Mouse (Mus musculus) C2C12 (cell line): Measurements from ENCODE around the gene Cobl. TPM values are rescaled to one million over a fixed set of nuclear protein-coding genes. Genes with fewer than 3 reads are reported as not detected.

Source experiments
- H3K27me3 ChIP-seq: one replicate; pipeline ENCODE4 v1.6.1; 2011; ENCODE audit not compliant: control insufficient read depth, insufficient read depth, insufficient read length
- H3K36me3 ChIP-seq: one replicate; pipeline ENCODE4 v1.6.1; 2011; ENCODE audit not compliant: control insufficient read depth, insufficient read depth
- H3K4me3 ChIP-seq: one replicate; pipeline ENCODE4 v1.5.1; 2011; ENCODE audit warnings: mild to moderate bottlenecking, control low read depth; ENCODE audit not compliant: poor library complexity, insufficient read depth, severe bottlenecking
- H3K79me2 ChIP-seq: one replicate; pipeline ENCODE4 v1.6.1; 2011; ENCODE audit not compliant: control insufficient read depth, insufficient read depth
- H3K79me3 ChIP-seq: one replicate; pipeline ENCODE4 v1.6.1; 2011; ENCODE audit warnings: low read depth, control low read depth
- H3ac ChIP-seq: one replicate; pipeline ENCODE3; 2011; ENCODE audit warnings: low read depth; ENCODE audit not compliant: control insufficient read depth, insufficient read length
- CEBPB ChIP-seq: IDR thresholded peaks from one replicate; pipeline ENCODE4 v1.6.1; 2011; ENCODE audit warnings: low read depth, mild to moderate bottlenecking, control low read depth, moderate library complexity
- CTCF ChIP-seq: IDR thresholded peaks from one replicate; pipeline ENCODE4 v1.5.1; 2011; ENCODE audit not compliant: control insufficient read depth, insufficient read depth, insufficient read length
- FOSL1 ChIP-seq: IDR thresholded peaks from one replicate; pipeline ENCODE4 v1.8.0; 2011; ENCODE audit warnings: mild to moderate bottlenecking, low read length; ENCODE audit not compliant: poor library complexity, insufficient read depth, severe bottlenecking
- MAX ChIP-seq: IDR thresholded peaks from one replicate; pipeline ENCODE4 v1.6.1; 2011; ENCODE audit warnings: mild to moderate bottlenecking, control low read depth
- MYOD1 ChIP-seq: IDR thresholded peaks from one replicate; pipeline ENCODE4 v1.6.1; 2011; ENCODE audit warnings: low read depth; ENCODE audit not compliant: control insufficient read depth, insufficient read length
- MYOG ChIP-seq: IDR thresholded peaks from one replicate; pipeline ENCODE4 v1.6.1; 2011; ENCODE audit not compliant: control insufficient read depth, insufficient read length; ENCODE audit errors: extremely low read depth
- USF1 ChIP-seq: IDR thresholded peaks from one replicate; pipeline ENCODE4 v1.6.1; 2011; ENCODE audit warnings: low read depth, mild to moderate bottlenecking, control low read depth, moderate library complexity
- polyA plus RNA-seq: library from polyadenylated mRNA; unstranded; fragments of >200 nt; fragmentation: generic; extraction: Trizol; gene quantifications from one replicate; pipeline ENCODE4 v1.2.1, GENCODE M21; 2012; ENCODE audit warnings: missing spikeins

The Cobl gene
- polyA plus RNA-seq, 1 experiment = 3.8 TPM

GRCm38 (mm10) chr11:12396196-12396595, 68.6 kb downstream of the Cobl start:
- H3ac ChIP-seq = no peak overlapping the region
- H3K79me2 ChIP-seq = no peaks in the 10 kb centered on the region
- TF ChIP-seq USF1 = no peak
- H3K79me3 ChIP-seq = no peaks in the 10 kb centered on the region
- H3K27me3 ChIP-seq = no peaks in the 10 kb centered on the region
- no peak overlapping the region for H3K4me3 ChIP-seq
- no peaks in the 10 kb centered on the region for H3K36me3 ChIP-seq

GRCm38 (mm10) chr11:12394701-12395100, 70.1 kb downstream of the Cobl start:
- no peak overlapping the region for H3ac ChIP-seq
- H3K79me3 ChIP-seq = no peaks in the 10 kb centered on the region
- TF ChIP-seq CEBPB (no peak), MYOG (no peak), FOSL1 (no peak), CTCF (no peak), MAX (no peak), MYOD1 (no peak), USF1 (no peak)
- H3K36me3 ChIP-seq = no peaks in the 10 kb centered on the region
- no peaks in the 10 kb centered on the region for H3K79me2 ChIP-seq
- H3K27me3 ChIP-seq = no peaks in the 10 kb centered on the region
- H3K4me3 ChIP-seq = no peak overlapping the region

GRCm38 (mm10) chr11:12394151-12394550, 70.6 kb downstream of the Cobl start:
- no peak for TF ChIP-seq MYOG
- no peak for TF ChIP-seq CEBPB
- no peak for TF ChIP-seq USF1
- Histone ChIP-seq H3ac (no peak overlapping the region), H3K79me2 (no peaks in the 10 kb centered on the region), H3K4me3 (no peak overlapping the region), H3K27me3 (no peaks in the 10 kb centered on the region), H3K79me3 (no peaks in the 10 kb centered on the region), H3K36me3 (no peaks in the 10 kb centered on the region)

GRCm38 (mm10) chr11:12384826-12385225, 79.9 kb downstream of the Cobl start:
- no peaks in the 10 kb centered on the region for H3K79me2 ChIP-seq
- no peak overlapping the region for H3ac ChIP-seq
- no peaks in the 10 kb centered on the region for H3K36me3 ChIP-seq
- H3K27me3 ChIP-seq = no peaks in the 10 kb centered on the region
- H3K4me3 ChIP-seq = no peak overlapping the region
- no peaks in the 10 kb centered on the region for H3K79me3 ChIP-seq
- TF ChIP-seq USF1 (no peak), FOSL1 (no peak), CTCF (no peak), MAX (no peak), MYOD1 (no peak), CEBPB (no peak), MYOG (no peak)

GRCm38 (mm10) chr11:12382991-12383390, 81.8 kb downstream of the Cobl start:
- Histone ChIP-seq H3K79me3 (no peaks in the 10 kb centered on the region), H3K27me3 (no peaks in the 10 kb centered on the region), H3K79me2 (no peaks in the 10 kb centered on the region), H3K36me3 (no peaks in the 10 kb centered on the region), H3ac (no peak overlapping the region), H3K4me3 (no peak overlapping the region)
- TF ChIP-seq USF1 (no peak), CTCF (no peak), MYOD1 (no peak), MYOG (no peak), CEBPB (no peak), FOSL1 (no peak), MAX (no peak)

- no peak overlapping the region for H3K4me3 ChIP-seq
- H3K27me3 ChIP-seq = no peaks in the 10 kb centered on the region
- no peaks in the 10 kb centered on the region for H3K79me2 ChIP-seq
- H3K36me3 ChIP-seq = no peaks in the 10 kb centered on the region
- TF ChIP-seq MYOG (no peak), CEBPB (no peak), USF1 (no peak), FOSL1 (no peak), CTCF (no peak), MYOD1 (no peak), MAX (no peak)
- no peak overlapping the region for H3ac ChIP-seq
- H3K79me3 ChIP-seq = no peaks in the 10 kb centered on the region
Measured at GRCm38 (mm10) chr11:12381096-12381495, 83.7 kb downstream of the Cobl start.
